Mouse (Mus musculus): ENCODE data around the gene 1700013G24Rik.

The 1700013G24Rik gene

GRCm38 (mm10) chr4:137493187-137493586 is 40.1 kb downstream of the 1700013G24Rik start:
- DNase-seq (ENCODE audit: extremely low spot score, low read depth, low spot score): no peak

- no peak for DNase-seq (ENCODE audit: extremely low spot score, low read depth, low spot score)
Observed at GRCm38 (mm10) chr4:137494751-137495500, 41.8 kb downstream of the 1700013G24Rik start.

DNA sequence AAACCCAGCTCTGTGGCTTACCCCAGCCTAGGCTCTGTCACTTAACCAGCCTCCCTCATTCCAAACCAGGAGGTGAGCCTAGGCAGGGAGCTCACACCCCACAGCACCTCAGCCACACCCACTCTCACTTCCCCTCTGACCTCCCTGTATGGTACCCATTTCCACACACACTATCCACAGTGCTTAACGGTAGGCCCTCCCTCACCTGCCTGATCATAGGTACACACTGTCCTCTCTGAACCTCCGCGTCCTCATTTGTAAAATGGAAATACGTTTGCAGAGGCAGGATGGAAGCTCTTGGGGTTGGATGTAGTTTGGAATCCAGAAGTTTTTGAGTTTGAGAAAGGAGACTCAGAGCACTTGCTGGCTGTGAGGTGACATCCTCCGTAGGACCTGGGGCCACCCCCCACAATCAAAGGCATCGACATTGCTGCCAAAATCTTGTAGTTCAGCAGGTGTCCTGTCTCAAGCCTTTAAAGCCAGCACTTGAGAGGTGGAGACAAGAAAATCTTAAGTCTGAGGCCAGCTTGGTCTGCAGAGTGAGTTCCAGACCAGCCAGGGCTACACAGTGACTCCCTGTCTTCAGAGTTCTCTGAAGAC is 42.5 kb downstream of the 1700013G24Rik start:
- no peak for DNase-seq (ENCODE audit: extremely low spot score, low read depth, low spot score)

DNA sequence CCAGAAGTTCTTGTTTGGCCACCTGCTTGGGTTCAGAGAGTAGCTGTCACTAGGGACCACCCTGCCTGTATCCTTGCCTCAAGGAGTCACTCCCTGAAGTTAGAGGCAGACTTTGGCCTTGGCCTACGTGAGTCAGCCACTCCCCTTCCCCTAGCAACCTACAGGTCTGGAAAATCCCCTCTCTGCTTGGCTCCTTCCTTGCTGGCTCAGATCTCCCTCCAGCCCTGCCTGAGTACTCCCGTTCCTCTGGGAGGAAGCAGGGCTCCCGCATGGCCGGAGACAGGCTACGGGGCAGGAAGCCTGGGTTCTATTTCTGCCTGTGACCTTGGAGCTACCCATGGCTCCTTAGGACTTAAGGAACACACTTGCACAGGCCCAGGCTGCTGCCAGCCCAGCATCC is 44.3 kb downstream of the 1700013G24Rik start:
- no peak for DNase-seq (ENCODE audit: extremely low spot score, low read depth, low spot score)

GRCm38 (mm10) chr4:137497892-137498722 is 45.0 kb downstream of the 1700013G24Rik start:
- DNase-seq (ENCODE audit: extremely low spot score, low read depth, low spot score): no peak

- DNase-seq (ENCODE audit: extremely low spot score, low read depth, low spot score): no peak
Observed at GRCm38 (mm10) chr4:137498882-137499583, 45.9 kb downstream of the 1700013G24Rik start.

GRCm38 (mm10) chr4:137500149-137500548 is 47.1 kb downstream of the 1700013G24Rik start:
- no peak for DNase-seq (ENCODE audit: extremely low spot score, low read depth, low spot score)

DNA sequence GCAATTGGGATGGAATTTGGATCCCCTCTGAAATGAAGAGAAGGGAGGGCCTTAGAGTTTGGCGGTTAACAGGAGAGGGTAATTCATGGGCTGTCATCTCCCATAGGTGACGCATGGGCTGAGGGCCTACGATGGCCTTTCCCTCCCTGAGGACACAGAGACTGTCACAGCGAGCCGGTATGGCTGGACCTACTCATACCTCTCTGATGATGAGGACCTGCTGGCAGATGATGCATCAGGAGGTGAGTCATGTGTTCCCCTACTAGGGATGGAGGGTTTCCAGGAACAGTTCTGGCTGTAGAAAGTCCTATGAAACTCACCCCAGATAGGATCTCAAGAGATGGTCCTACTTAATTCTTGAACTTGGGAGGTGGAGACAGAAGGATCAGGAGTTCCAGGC is 47.9 kb downstream of the 1700013G24Rik start:
- no peak for DNase-seq (ENCODE audit: extremely low spot score, low read depth, low spot score)

DNA sequence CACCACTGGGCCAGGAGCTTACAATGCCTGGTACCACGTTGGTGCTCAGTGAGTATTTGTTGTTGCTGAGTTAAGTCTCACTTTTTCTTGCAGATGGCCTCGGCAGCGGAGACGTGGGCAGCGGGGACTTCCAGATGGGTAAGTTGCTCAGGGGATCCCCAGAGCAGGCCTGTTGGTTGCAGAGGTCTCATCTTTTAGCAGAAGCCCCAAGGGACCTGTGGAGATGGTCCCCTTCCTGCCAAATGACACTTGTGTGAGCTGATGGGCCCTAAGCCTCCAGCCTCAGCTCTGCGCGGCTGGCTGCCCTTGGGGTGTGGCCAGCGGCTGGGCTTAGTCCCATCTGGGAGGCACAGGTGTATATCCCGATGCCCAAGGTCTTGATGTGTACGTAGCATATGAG is 49.1 kb downstream of the 1700013G24Rik start:
- no peak for DNase-seq (ENCODE audit: extremely low spot score, low read depth, low spot score)

DNA sequence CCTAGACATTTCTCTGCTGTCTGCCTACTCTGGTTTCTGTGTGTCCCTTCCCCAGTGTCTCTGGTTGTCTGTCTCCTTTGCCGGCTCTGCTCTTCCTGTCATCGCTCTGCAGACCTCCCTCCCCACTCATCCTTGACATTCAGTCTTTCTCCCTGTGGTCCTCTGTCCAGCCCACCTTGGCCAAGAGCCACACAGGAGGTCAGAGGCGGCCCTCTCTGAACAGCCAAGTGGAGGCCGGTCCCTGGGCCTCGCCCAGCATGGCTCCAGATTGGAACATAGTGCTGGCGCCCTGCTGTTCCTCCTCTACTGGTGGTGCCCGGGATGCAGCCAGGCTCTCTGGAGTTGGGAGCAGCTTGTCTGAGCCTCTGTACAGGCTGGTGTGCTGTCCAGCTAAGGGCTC is 49.7 kb downstream of the 1700013G24Rik start:
- DNase-seq (ENCODE audit: extremely low spot score, low read depth, low spot score): no peak

- DNase-seq (ENCODE audit: extremely low spot score, low read depth, low spot score): no peak
Observed at GRCm38 (mm10) chr4:137503509-137503971, 50.5 kb downstream of the 1700013G24Rik start.

Data from hindlimb bud, embryonic 11.5 days (tissue).